Mouse (Mus musculus) limb, embryonic 14.5 days (tissue): ENCODE data around the gene Creb3l2. TPM values are rescaled to one million over a fixed set of nuclear protein-coding genes. Genes with fewer than 3 reads are reported as not detected.

Experiments
- ATAC-seq: fragments of 200-750 bp; cut with Nextera tagmentation; 2 replicates; pipeline ENCODE4 v1.8.0; 2017; ENCODE audit warnings: low read depth, moderate number of reproducible peaks, moderate TSS enrichment; ENCODE audit not compliant: low FRiP score
- DNase-seq: peaks from one replicate; pipeline ENCODE4 v3.0.0-alpha.2; 2015; ENCODE audit warnings: low spot score
- H3K27ac ChIP-seq: fragments of 300-500 bp; sonication (generic); replicated peaks from 2 replicates; pipeline ENCODE4 v1.5.1; 2014; ENCODE audit warnings: low read depth, mild to moderate bottlenecking, low read length, moderate library complexity, mixed read lengths
- H3K27me3 ChIP-seq: fragments of 300-500 bp; sonication (generic); 2 replicates; pipeline ENCODE4 v1.6.1; 2014; ENCODE audit warnings: low read length, mixed read lengths; ENCODE audit not compliant: control insufficient read depth, insufficient read depth
- H3K36me3 ChIP-seq: fragments of 300-500 bp; sonication (generic); 2 replicates; pipeline ENCODE4 v1.6.1; 2014; ENCODE audit warnings: mild to moderate bottlenecking, low read length, moderate library complexity, mixed read lengths; ENCODE audit not compliant: control insufficient read depth, insufficient read depth
- H3K4me1 ChIP-seq: fragments of 300-500 bp; sonication (generic); 2 replicates; pipeline ENCODE4 v1.6.1; 2014; ENCODE audit warnings: antibody characterized with exemption, low read length, mixed read lengths; ENCODE audit not compliant: control insufficient read depth, insufficient read depth
- H3K4me2 ChIP-seq: fragments of 300-500 bp; sonication (generic); replicated peaks from 2 replicates; pipeline ENCODE4 v1.6.1; 2014; ENCODE audit warnings: low read depth, mild to moderate bottlenecking, low read length, moderate library complexity; ENCODE audit not compliant: severe bottlenecking
- H3K4me3 ChIP-seq: fragments of 300-500 bp; sonication (generic); replicated peaks from 2 replicates; pipeline ENCODE4 v1.5.1; 2014; ENCODE audit warnings: low read length
- H3K9ac ChIP-seq: fragments of 300-500 bp; sonication (generic); 2 replicates; pipeline ENCODE4 v1.6.1; 2014; ENCODE audit warnings: mild to moderate bottlenecking, low read depth, low read length, moderate library complexity; ENCODE audit not compliant: severe bottlenecking
- H3K9me3 ChIP-seq: fragments of 300-500 bp; sonication (generic); 2 replicates; pipeline ENCODE4 v1.6.1; 2016; ENCODE audit warnings: low read length; ENCODE audit not compliant: control insufficient read depth
- POLR2A ChIP-seq: fragments of 200-500 bp; IDR thresholded peaks from 2 replicates; pipeline ENCODE4 v1.8.0; 2012; ENCODE audit warnings: inconsistent platforms, mild to moderate bottlenecking, moderate library complexity, borderline replicate concordance; ENCODE audit not compliant: insufficient read depth, insufficient read length; ENCODE audit errors: extremely low read depth
- WGBS: fragments of 180-500 bp; shearing (Covaris S2); extraction: QIAGEN DNeasy Blood & Tissue Kit; methylation state at CpG from one replicate; pipeline ENCODE4 v1.1.7; 2014; 5-methylcytosine and 5-hydroxymethylcytosine counted together
- polyA plus RNA-seq, 2 experiments: library from polyadenylated mRNA; depleted of rRNA in 1 of 2; stranded (reverse) in 1 of 2; unstranded in 1 of 2; fragments of >200 nt; fragmentation: Nextera tagmentation in 1 of 2; extraction: Ambion mirVana in 1 of 2; gene quantifications; 2 replicates each; pipeline versions ENCODE4 v1.2.1 to v1.2.3; 2012 to 2014

Creb3l2 gene
- polyA plus RNA-seq, 2 experiments, result 44.4 to 51.7 TPM

DNA sequence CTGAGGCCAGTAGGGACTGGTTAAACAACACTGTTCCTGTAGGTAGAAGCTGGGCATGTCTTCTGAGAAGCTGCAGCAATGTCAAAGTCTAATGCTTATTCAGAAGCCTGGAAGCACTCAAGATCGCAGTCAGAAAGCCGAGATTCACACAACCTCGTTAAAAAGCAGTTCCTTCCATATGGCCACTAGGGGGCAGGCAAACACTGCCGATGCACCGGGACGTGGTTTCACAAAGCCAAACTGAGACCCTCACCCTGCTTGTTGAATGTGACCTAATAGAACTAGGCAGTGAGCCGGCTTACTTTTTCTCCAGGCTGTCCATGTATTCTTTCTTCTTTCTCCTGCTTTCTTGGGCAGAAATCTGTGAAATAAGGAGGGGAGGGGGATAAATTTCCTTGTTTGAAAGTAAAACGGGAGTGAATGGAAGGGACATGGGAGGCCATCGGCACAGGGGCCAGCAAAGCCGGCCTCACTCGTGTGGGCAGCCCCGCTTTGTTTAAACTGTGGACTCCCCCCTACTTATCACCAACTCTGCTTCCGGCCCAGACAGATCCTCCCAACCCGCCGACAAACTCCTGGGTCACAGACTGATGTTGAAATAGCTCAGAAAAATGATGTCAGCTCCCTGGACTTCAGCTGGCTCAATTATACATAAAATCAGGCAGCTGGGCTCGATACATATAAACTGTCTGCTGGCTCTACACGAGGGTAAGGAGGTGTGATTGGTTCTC is 87.3 kb downstream of the Creb3l2 start:
- ATAC-seq (peak; percentile 66), DNase-seq (peak; percentile 93)
- WGBS, result 26% methylated on average over 17 of the region's 17 CpGs
- H3K9ac ChIP-seq, result no peak overlapping the region
- peak; percentile 39; the same call in 1 of the 2 replicates for TF ChIP-seq POLR2A
- H3K27ac ChIP-seq, result peak overlapping the region; percentile 82
- no peak overlapping the region for H3K4me2 ChIP-seq
- no peak overlapping the region for H3K4me3 ChIP-seq
- H3K27me3 ChIP-seq, result no peaks in the 10 kb centered on the region
- peaks cover 82% of the 10 kb centered on the region for H3K36me3 ChIP-seq
- H3K4me1 ChIP-seq, result peaks cover 25% of the 10 kb centered on the region
- H3K9me3 ChIP-seq, result no peaks in the 10 kb centered on the region

DNA sequence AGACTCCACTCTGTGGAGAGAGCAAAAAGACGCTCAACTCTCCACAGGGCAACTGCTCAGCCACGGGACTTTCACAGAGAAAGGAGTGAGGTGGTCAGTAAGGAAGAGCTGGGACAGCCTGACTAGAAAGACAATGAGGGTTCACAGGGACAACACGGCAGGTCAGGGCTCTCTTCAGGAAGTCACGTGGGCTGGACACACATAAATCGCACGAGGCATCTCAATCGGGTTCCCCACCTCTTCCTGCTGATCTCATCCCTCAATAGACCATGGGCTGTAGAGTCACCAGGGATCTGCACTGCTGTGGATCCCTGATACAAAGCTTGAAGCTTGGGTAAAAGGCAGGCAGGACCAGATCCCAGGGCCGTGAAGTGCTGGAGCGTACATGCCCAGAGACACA is 88.3 kb downstream of the Creb3l2 start:
- no peaks in the 10 kb centered on the region for H3K27me3 ChIP-seq
- no peaks in the 10 kb centered on the region for H3K9me3 ChIP-seq
- WGBS, result 87% methylated on average over 9 of the region's 9 CpGs
- no peak overlapping the region for H3K27ac ChIP-seq
- TF ChIP-seq POLR2A, result no peak
- no peak overlapping the region for H3K9ac ChIP-seq
- ATAC-seq (no peak), DNase-seq (no peak)
- peaks cover 25% of the 10 kb centered on the region for H3K4me1 ChIP-seq
- H3K4me3 ChIP-seq, result no peak overlapping the region
- no peak overlapping the region for H3K4me2 ChIP-seq
- H3K36me3 ChIP-seq, result peaks cover 75% of the 10 kb centered on the region

DNA sequence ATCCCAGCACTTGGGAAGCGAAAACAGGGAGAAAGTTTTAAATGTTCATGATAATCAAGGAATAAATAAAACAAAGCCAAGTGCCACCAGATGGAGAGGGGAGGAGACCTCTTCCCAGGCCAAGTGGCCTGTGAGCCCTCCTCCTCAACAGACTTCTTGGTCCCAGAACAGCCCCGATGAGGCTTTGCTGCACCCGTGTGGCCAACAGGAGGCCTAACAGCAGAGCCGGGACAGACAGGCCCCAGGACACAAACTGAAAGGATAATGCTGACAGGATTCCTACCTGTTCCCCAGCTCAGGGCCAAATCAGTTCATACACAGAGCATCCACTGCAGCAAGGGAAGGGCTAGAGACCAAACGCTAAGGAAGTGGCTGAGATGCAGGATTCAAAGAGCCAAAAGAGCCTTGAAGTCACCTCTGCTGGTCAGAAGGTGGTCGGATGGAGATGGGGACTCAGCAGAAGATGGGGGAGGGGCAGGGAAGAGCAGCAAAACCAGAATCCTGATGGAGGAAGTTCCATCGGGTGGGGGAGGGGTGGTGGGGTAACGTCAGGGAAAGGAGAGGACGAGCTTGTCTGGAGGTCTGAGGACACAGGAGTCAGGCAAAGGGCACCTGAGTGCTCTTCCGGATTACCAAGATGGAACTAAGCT is 90.1 kb downstream of the Creb3l2 start:
- H3K36me3 ChIP-seq, result peaks cover 79% of the 10 kb centered on the region
- 26% methylated on average over 10 of the region's 10 CpGs for WGBS
- H3K4me2 ChIP-seq, result no peak overlapping the region
- no peak for TF ChIP-seq POLR2A
- no peak overlapping the region for H3K4me3 ChIP-seq
- H3K4me1 ChIP-seq, result peaks cover 21% of the 10 kb centered on the region
- no peaks in the 10 kb centered on the region for H3K27me3 ChIP-seq
- no peaks in the 10 kb centered on the region for H3K9me3 ChIP-seq
- DNase-seq (peak; percentile 53), ATAC-seq (peak; percentile 70; the same call in 1 of the 2 replicates)
- H3K9ac ChIP-seq, result no peak overlapping the region
- no peak overlapping the region for H3K27ac ChIP-seq

- no peak for TF ChIP-seq POLR2A
- 93% methylated on average over 8 of the region's 8 CpGs for WGBS
- ATAC-seq, result no peak
These were observed 91.6 kb downstream of the Creb3l2 start for GRCm38 (mm10) chr6:37350315-37350714.

DNA sequence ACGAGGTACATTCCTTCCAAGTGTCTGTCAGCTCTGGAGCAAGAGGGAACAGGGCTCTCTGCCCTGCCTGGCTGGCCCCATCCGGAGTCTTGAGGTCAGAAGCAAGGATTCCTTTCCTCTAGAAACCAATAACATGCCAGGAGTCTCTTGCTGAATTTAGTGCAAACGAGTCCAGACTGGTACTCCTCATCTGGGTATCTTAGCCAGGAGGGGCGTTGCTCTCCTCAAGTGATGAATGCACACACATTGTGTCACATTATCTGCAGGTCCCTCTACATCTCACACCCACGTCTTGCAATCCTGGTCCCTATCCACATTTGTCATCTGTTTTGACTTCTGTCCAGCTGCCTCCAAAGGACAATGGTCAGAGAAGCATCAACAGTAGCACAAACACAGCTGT is 94.3 kb downstream of the Creb3l2 start:
- TF ChIP-seq POLR2A, result no peak
- Histone ChIP-seq H3K27ac (no peak overlapping the region), H3K9ac (no peak overlapping the region), H3K9me3 (no peaks in the 10 kb centered on the region), H3K27me3 (no peaks in the 10 kb centered on the region), H3K4me1 (no peaks in the 10 kb centered on the region), H3K4me3 (no peak overlapping the region), H3K4me2 (no peak overlapping the region), H3K36me3 (peaks cover 72% of the 10 kb centered on the region)
- WGBS, result 74% methylated on average over 5 of the region's 5 CpGs
- ATAC-seq (no peak), DNase-seq (no peak)

More at GRCm38 (mm10) chr6:37350315-37350714, 91.6 kb downstream of the Creb3l2 start:
- Histone ChIP-seq H3K36me3 (peaks cover 76% of the 10 kb centered on the region), H3K9me3 (no peaks in the 10 kb centered on the region), H3K4me2 (no peak overlapping the region), H3K4me3 (no peak overlapping the region), H3K27ac (no peak overlapping the region), H3K9ac (no peak overlapping the region), H3K27me3 (no peaks in the 10 kb centered on the region), H3K4me1 (peaks cover 10% of the 10 kb centered on the region)
- DNase-seq, result no peak
